Mouse (Mus musculus): ENCODE results near the gene Tmem53.

The Tmem53 gene

GRCm38 (mm10) chr4:117317701-117318190, 66.0 kb downstream of the Tmem53 start:
- DNase-seq = no peak
